22 mouse cellular contexts compared by ENCODE assay signal in genomic region chr10:40906802-40907201, GRCm38 (mm10).
"Had no signal": no experiment of that assay in that cellular context is flagged by ENCODE, and none has a peak within 500 bp of the region (broad histone marks: within the 10 kb centered on the region; RNA-seq: fewer than 3 reads in every experiment).

No protein-coding gene starts in this region.

- H3K27ac ChIP-seq: kidney, embryonic 15.5 days; limb, embryonic 12.5 days; limb, embryonic 15.5 days; liver, embryonic 12.5 days; liver, embryonic 15.5 days; lung, embryonic 15.5 days; stomach, postnatal 0 days had no signal

- H3K4me3 ChIP-seq: kidney, embryonic 15.5 days; limb, embryonic 12.5 days; limb, embryonic 15.5 days; liver, embryonic 12.5 days; liver, embryonic 15.5 days; lung, embryonic 15.5 days; megakaryocyte, embryonic 14.5 days had no signal

- DNase-seq: kidney, adult 2 months; kidney, postnatal 10 days; kidney, postnatal 36 days; lung, adult 18-20 months; lung, postnatal 10 days; lung, postnatal 36 days; midbrain, embryonic 14.5 days; right cerebral cortex, adult 18-20 months; right cerebral cortex, postnatal 14 days; right cerebral cortex, postnatal 4 days; thymus, adult 2 months; thymus, postnatal 14 days; thymus, postnatal 4 days had no signal

- ATAC-seq: intestine, postnatal 0 days; liver, embryonic 12.5 days had no signal
